Mouse (Mus musculus) intestine, embryonic 14.5 days (tissue): ENCODE results near the gene Cnnm1. TPM values are rescaled to one million over a fixed set of nuclear protein-coding genes. Genes with fewer than 3 reads are reported as not detected.

Experiments
- ATAC-seq: fragments of 200-750 bp; cut with Nextera tagmentation; replicated peaks from 2 replicates; pipeline ENCODE4 v1.8.0; 2017; ENCODE audit warnings: low read depth, moderate number of reproducible peaks, moderate TSS enrichment, moderate library complexity; ENCODE audit not compliant: low FRiP score, low TSS enrichment
- DNase-seq: peaks from one replicate; pipeline ENCODE4 v3.0.0-alpha.2; 2018; ENCODE audit warnings: low spot score
- H3K27ac ChIP-seq: fragments of 300-500 bp; sonication (generic); 2 replicates; pipeline ENCODE4 v1.5.1; 2014; ENCODE audit warnings: low read depth, mild to moderate bottlenecking, control low read depth
- H3K27me3 ChIP-seq: fragments of 300-500 bp; sonication (generic); replicated peaks from 2 replicates; pipeline ENCODE4 v1.6.1; 2014; ENCODE audit warnings: low read length, control low read depth; ENCODE audit not compliant: control insufficient read depth, insufficient read depth
- H3K36me3 ChIP-seq: fragments of 300-500 bp; sonication (generic); 2 replicates; pipeline ENCODE4 v1.6.1; 2014; ENCODE audit warnings: low read length, control low read depth; ENCODE audit not compliant: control insufficient read depth, insufficient read depth
- H3K4me1 ChIP-seq: fragments of 300-500 bp; sonication (generic); replicated peaks from 2 replicates; pipeline ENCODE4 v1.6.1; 2014; ENCODE audit warnings: low read length, control low read depth, mixed read lengths; ENCODE audit not compliant: control insufficient read depth, insufficient read depth
- H3K4me2 ChIP-seq: fragments of 300-500 bp; sonication (generic); 2 replicates; pipeline ENCODE4 v1.6.1; 2014; ENCODE audit warnings: low read length
- H3K4me3 ChIP-seq: fragments of 300-500 bp; sonication (generic); 2 replicates; pipeline ENCODE4 v1.5.1; 2014; ENCODE audit warnings: low read depth, low read length, control low read depth, mixed read lengths
- H3K9ac ChIP-seq: fragments of 300-500 bp; sonication (generic); 2 replicates; pipeline ENCODE4 v1.6.1; 2014; ENCODE audit warnings: mild to moderate bottlenecking, low read length
- H3K9me3 ChIP-seq: fragments of 300-500 bp; sonication (generic); 2 replicates; pipeline ENCODE4 v1.6.1; 2016; ENCODE audit warnings: low read length, control low read depth; ENCODE audit not compliant: control insufficient read depth
- WGBS: fragments of 180-500 bp; shearing (Covaris S2); extraction: QIAGEN DNeasy Blood & Tissue Kit; methylation state at CpG from one replicate; pipeline ENCODE4 v1.1.7; 2014; 5-methylcytosine and 5-hydroxymethylcytosine counted together
- polyA plus RNA-seq: library from polyadenylated mRNA; unstranded; fragments of >200 nt; fragmentation: Nextera tagmentation; extraction: Ambion mirVana; gene quantifications from 2 replicates; pipeline ENCODE4 v1.2.1, GENCODE M21; 2014

Cnnm1 gene
- polyA plus RNA-seq, 1 experiment from 2014 or later = 0.45 TPM

GRCm38 (mm10) chr19:43469333-43469732 lies 29.1 kb downstream of the Cnnm1 start:
- WGBS = 60% methylated on average over 7 of the region's 7 CpGs
- DNase-seq (no peak), ATAC-seq (no peak)
- Histone ChIP-seq H3K9ac (no peak overlapping the region), H3K27me3 (no peaks in the 10 kb centered on the region), H3K9me3 (no peaks in the 10 kb centered on the region), H3K4me3 (no peak overlapping the region), H3K4me2 (no peak overlapping the region), H3K27ac (no peak overlapping the region), H3K36me3 (no peaks in the 10 kb centered on the region), H3K4me1 (no peaks in the 10 kb centered on the region)

DNA sequence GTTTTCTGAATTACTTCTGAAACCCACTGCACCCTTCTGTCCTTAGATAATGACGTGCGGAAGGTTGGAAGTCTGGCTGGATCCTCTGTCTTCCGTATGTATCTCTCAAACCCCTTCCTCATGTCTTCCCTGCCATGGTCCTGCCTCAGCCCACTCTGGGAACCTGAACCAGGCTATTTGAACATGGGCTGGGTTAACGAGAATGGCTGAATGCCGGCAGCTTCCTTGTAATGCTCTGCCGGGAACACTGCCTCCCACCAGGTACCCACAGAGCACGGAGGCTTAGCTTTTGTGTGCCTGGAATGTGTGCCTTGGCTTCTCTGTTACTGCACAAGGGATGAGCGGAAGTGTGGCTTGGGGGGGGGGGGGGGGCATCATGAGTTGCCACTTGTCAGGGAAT lies 32.1 kb downstream of the Cnnm1 start:
- Histone ChIP-seq H3K9me3 (no peaks in the 10 kb centered on the region), H3K36me3 (no peaks in the 10 kb centered on the region), H3K4me3 (no peak overlapping the region), H3K27ac (no peak overlapping the region), H3K4me1 (no peaks in the 10 kb centered on the region), H3K27me3 (no peaks in the 10 kb centered on the region), H3K9ac (no peak overlapping the region), H3K4me2 (no peak overlapping the region)
- WGBS = 84% methylated on average over 8 of the region's 8 CpGs
- ATAC-seq (no peak), DNase-seq (no peak)

DNA sequence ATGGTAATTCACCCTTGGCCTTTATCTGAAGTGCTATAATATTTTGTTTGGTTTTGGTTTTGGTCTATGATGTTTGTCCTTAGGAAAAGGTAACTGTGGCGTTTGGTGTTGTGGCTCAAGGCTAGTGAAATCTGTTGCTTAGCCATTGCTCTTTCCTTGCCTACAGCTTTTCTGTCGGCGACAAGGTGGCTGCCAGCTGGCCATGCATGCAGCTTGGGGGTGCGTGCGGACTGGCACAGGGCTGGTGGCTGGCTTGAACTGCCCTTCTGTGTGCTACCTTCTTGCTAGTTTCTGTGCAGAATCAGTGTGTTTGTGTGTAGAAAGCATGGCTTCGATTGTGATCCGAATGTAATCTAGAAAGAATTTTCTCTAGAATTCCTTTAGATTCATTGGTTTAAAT lies 32.5 kb downstream of the Cnnm1 start:
- Histone ChIP-seq H3K9me3 (no peaks in the 10 kb centered on the region), H3K9ac (no peak overlapping the region), H3K4me2 (no peak overlapping the region), H3K27ac (no peak overlapping the region), H3K36me3 (no peaks in the 10 kb centered on the region), H3K4me1 (no peaks in the 10 kb centered on the region), H3K4me3 (no peak overlapping the region), H3K27me3 (no peaks in the 10 kb centered on the region)
- 86% methylated on average over 7 of the region's 7 CpGs for WGBS
- no peak for DNase-seq
- ATAC-seq = no peak

DNA sequence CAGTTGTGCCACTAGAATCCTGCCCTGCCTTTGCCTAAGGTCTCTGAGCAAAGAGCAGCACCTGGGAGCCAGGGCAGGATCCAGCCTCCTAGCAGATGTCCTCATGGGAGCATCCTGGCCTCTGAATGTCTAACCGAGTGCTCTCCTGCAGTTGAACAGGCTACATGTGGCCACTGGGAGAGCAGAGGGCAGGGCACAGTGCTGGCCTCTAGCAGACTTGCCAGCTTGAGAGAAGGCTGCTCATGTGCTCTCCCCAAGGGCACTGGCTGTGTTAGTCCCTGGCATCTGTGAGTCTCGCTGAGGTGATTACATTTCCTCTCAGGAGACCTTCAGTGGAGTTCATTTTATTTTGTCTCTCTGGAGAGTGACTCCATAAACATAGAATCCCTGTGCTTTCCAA lies 35.4 kb downstream of the Cnnm1 start:
- Histone ChIP-seq H3K4me2 (no peak overlapping the region), H3K9ac (no peak overlapping the region), H3K4me3 (no peak overlapping the region), H3K9me3 (no peaks in the 10 kb centered on the region), H3K27me3 (no peaks in the 10 kb centered on the region), H3K36me3 (no peaks in the 10 kb centered on the region), H3K4me1 (no peaks in the 10 kb centered on the region), H3K27ac (no peak overlapping the region)
- 42% methylated on average over 2 of the region's 2 CpGs for WGBS
- no peak for DNase-seq
- ATAC-seq = no peak

DNA sequence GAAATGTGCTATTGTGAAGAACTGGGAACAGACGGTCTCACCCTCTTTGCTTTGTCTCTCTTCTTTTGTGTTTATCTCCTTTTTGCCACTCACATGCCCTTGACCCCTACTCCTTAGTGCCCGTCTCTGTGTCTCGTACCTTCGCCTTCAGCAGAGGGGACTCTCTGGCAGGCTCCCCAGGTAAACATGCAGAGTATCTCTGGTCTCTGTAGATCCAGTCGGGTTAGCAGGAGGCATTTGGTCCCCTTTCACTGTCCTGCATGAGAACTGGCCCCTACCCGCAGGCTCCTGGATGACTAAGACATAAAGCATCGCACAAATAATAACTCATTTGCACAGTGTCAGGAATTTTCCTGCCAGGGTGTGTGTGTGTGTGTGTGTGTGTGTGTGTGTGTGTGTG lies 35.8 kb downstream of the Cnnm1 start:
- no peaks in the 10 kb centered on the region for H3K9me3 ChIP-seq
- H3K27ac ChIP-seq = no peak overlapping the region
- H3K4me2 ChIP-seq = no peak overlapping the region
- no peak for ATAC-seq
- no peaks in the 10 kb centered on the region for H3K36me3 ChIP-seq
- WGBS = 62% methylated on average over 7 of the region's 7 CpGs
- no peaks in the 10 kb centered on the region for H3K27me3 ChIP-seq
- no peak overlapping the region for H3K4me3 ChIP-seq
- no peak overlapping the region for H3K9ac ChIP-seq
- H3K4me1 ChIP-seq = no peaks in the 10 kb centered on the region
- DNase-seq = no peak

DNA sequence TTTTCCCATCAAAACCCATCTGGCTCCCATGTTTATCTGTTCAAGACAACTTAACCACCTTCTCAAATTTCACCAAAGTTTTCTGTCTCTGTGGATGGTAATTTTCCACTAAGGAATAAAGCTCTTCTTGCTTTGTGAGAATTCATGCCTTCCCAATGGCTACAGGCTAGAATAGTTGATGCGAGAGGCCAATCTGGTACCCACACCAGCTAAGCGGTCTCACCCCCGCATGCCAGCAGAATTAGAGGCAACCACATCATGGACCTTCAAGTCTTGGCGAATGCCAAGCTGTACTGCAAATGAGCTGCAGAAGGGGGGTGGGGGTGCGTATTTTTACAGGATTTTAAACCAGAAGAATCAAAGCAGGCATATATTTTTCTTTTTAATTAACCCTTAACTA lies 37.2 kb downstream of the Cnnm1 start:
- Histone ChIP-seq H3K27ac (no peak overlapping the region), H3K9me3 (no peaks in the 10 kb centered on the region), H3K36me3 (no peaks in the 10 kb centered on the region), H3K4me2 (no peak overlapping the region), H3K4me1 (no peaks in the 10 kb centered on the region), H3K27me3 (no peaks in the 10 kb centered on the region), H3K4me3 (no peak overlapping the region), H3K9ac (no peak overlapping the region)
- ATAC-seq = no peak
- 89% methylated on average over 5 of the region's 5 CpGs for WGBS
- DNase-seq = no peak

- no peak overlapping the region for H3K4me2 ChIP-seq
- 20% methylated on average over 5 of the region's 5 CpGs for WGBS
- no peak overlapping the region for H3K4me3 ChIP-seq
- no peaks in the 10 kb centered on the region for H3K27me3 ChIP-seq
- no peaks in the 10 kb centered on the region for H3K36me3 ChIP-seq
- DNase-seq (peak; percentile 75), ATAC-seq (no peak)
- H3K4me1 ChIP-seq = no peaks in the 10 kb centered on the region
- no peak overlapping the region for H3K9ac ChIP-seq
- H3K27ac ChIP-seq = no peak overlapping the region
- no peaks in the 10 kb centered on the region for H3K9me3 ChIP-seq
Measured at GRCm38 (mm10) chr19:43478891-43479290, 38.7 kb downstream of the Cnnm1 start.

DNA sequence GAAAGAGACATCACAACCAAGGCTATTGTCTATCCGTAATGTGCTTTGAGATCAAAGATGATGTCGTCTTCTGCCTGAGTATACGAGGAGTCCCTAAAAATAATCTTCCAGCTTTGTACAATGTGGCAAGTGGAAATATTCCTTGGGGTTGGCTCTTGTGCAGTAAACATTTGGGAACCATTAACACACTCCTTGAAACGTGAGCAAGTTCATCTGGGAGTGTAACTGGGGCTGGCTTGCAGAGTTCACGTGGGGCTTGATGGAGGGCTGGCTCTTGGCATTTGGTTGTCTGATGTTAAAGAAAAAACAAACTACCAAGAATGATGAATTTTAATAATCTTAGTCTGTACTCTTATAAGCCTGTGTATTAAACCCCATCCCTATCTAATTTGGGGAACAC lies 39.2 kb downstream of the Cnnm1 start:
- DNase-seq = no peak
- 84% methylated on average over 5 of the region's 5 CpGs for WGBS
- ATAC-seq = no peak
- Histone ChIP-seq H3K36me3 (no peaks in the 10 kb centered on the region), H3K4me2 (no peak overlapping the region), H3K27ac (no peak overlapping the region), H3K4me1 (no peaks in the 10 kb centered on the region), H3K27me3 (no peaks in the 10 kb centered on the region), H3K9ac (no peak overlapping the region), H3K9me3 (no peaks in the 10 kb centered on the region), H3K4me3 (no peak overlapping the region)

GRCm38 (mm10) chr19:43480512-43480911 lies 40.3 kb downstream of the Cnnm1 start:
- Histone ChIP-seq H3K9me3 (no peaks in the 10 kb centered on the region), H3K4me3 (no peak overlapping the region), H3K27me3 (no peaks in the 10 kb centered on the region), H3K4me1 (no peaks in the 10 kb centered on the region), H3K9ac (no peak overlapping the region), H3K27ac (no peak overlapping the region), H3K4me2 (no peak overlapping the region), H3K36me3 (no peaks in the 10 kb centered on the region)
- WGBS = 68% methylated on average over 9 of the region's 9 CpGs
- ATAC-seq (no peak), DNase-seq (no peak)
